Mouse (Mus musculus) embryonic facial prominence, embryonic 13.5 days (tissue): ENCODE measurements around the gene Ccdc194. TPM values are rescaled to one million over a fixed set of nuclear protein-coding genes. Genes with fewer than 3 reads are reported as not detected.
"Not testable (repeated sequence)": the region's sequence is repeated elsewhere in the genome, so short reads cannot be mapped to it uniquely, and the experiment has no call there.

Source experiments
- ATAC-seq: fragments of 200-750 bp; cut with Nextera tagmentation; 2 replicates; pipeline ENCODE4 v1.8.0; 2017; ENCODE audit warnings: low read depth; ENCODE audit not compliant: insufficient number of reproducible peaks, insufficient read depth, low FRiP score, low TSS enrichment
- H3K27ac ChIP-seq: fragments of 300-500 bp; sonication (generic); 2 replicates; pipeline ENCODE4 v1.5.1; 2015; ENCODE audit warnings: moderate library complexity, mild to moderate bottlenecking, inconsistent platforms
- H3K27me3 ChIP-seq: fragments of 300-500 bp; sonication (generic); 2 replicates; pipeline ENCODE4 v1.6.1; 2015; ENCODE audit warnings: mild to moderate bottlenecking, inconsistent platforms
- H3K36me3 ChIP-seq: fragments of 300-500 bp; sonication (generic); 2 replicates; pipeline ENCODE4 v1.6.1; 2015; ENCODE audit warnings: mild to moderate bottlenecking, inconsistent platforms
- H3K4me1 ChIP-seq: fragments of 300-500 bp; sonication (generic); 2 replicates; pipeline ENCODE4 v1.6.1; 2015; ENCODE audit warnings: inconsistent platforms
- H3K4me2 ChIP-seq: fragments of 300-500 bp; sonication (generic); 2 replicates; pipeline ENCODE4 v1.6.1; 2015; ENCODE audit warnings: moderate library complexity, mild to moderate bottlenecking, inconsistent platforms
- H3K4me3 ChIP-seq: fragments of 300-500 bp; sonication (generic); 2 replicates; pipeline ENCODE4 v1.5.1; 2015; ENCODE audit warnings: mild to moderate bottlenecking, inconsistent platforms
- H3K9ac ChIP-seq: fragments of 300-500 bp; sonication (generic); 2 replicates; pipeline ENCODE4 v1.6.1; 2015; ENCODE audit warnings: mild to moderate bottlenecking, inconsistent platforms
- H3K9me3 ChIP-seq: fragments of 300-500 bp; sonication (generic); 2 replicates; pipeline ENCODE4 v1.6.1; 2016; ENCODE audit warnings: inconsistent platforms
- WGBS: fragments of 180-500 bp; shearing (Covaris S2); methylation state at CpG from one replicate; pipeline ENCODE4 v1.1.7; 2015; ENCODE audit warnings: mixed read lengths; 5-methylcytosine and 5-hydroxymethylcytosine counted together
- polyA plus RNA-seq: library from polyadenylated mRNA; unstranded; fragments of >200 nt; fragmentation: Nextera tagmentation; extraction: Ambion mirVana; gene quantifications from 2 replicates; pipeline ENCODE4 v1.2.1, GENCODE M21; 2015

Ccdc194 gene
- polyA plus RNA-seq, 1 experiment from 2014 or later = 0.77 TPM

- 46% methylated on average over 3 of the region's 3 CpGs for WGBS
- no peak overlapping the region for H3K4me2 ChIP-seq
- H3K9ac ChIP-seq = no peak overlapping the region
- no peak overlapping the region for H3K27ac ChIP-seq
- no peaks in the 10 kb centered on the region for H3K9me3 ChIP-seq
- H3K27me3 ChIP-seq = peaks cover 58% of the 10 kb centered on the region
- H3K36me3 ChIP-seq = no peaks in the 10 kb centered on the region
- H3K4me3 ChIP-seq = no peak overlapping the region
- peaks cover 7% of the 10 kb centered on the region; the same call in 1 of the 2 replicates for H3K4me1 ChIP-seq
- ATAC-seq = no peak
Observed at GRCm38 (mm10) chr8:71527162-71527870, 1.8 kb upstream of the Ccdc194 start.

GRCm38 (mm10) chr8:71526272-71526671 lies 761 bp upstream of the Ccdc194 start:
- Histone ChIP-seq H3K4me3 (no peak overlapping the region), H3K4me1 (peaks cover 7% of the 10 kb centered on the region; the same call in 1 of the 2 replicates), H3K36me3 (no peaks in the 10 kb centered on the region), H3K4me2 (no peak overlapping the region), H3K9ac (no peak overlapping the region), H3K9me3 (no peaks in the 10 kb centered on the region), H3K27me3 (peaks cover 59% of the 10 kb centered on the region), H3K27ac (0 out of 2 replicates have a peak overlapping the region, but pooled peaks have one; percentile 33)
- WGBS = 9% methylated on average over 6 of the region's 6 CpGs
- ATAC-seq = no peak

- Histone ChIP-seq H3K4me1 (peaks cover 11% of the 10 kb centered on the region; the same call in 1 of the 2 replicates), H3K9me3 (no peaks in the 10 kb centered on the region), H3K4me2 (peak overlapping the region; percentile 44), H3K27me3 (peaks cover 38% of the 10 kb centered on the region), H3K27ac (no peak overlapping the region), H3K9ac (0 out of 2 replicates have a peak overlapping the region, but pooled peaks have one; percentile 8), H3K4me3 (peak overlapping the region; percentile 15), H3K36me3 (no peaks in the 10 kb centered on the region)
- peak; percentile 54; the same call in 1 of the 2 replicates for ATAC-seq
- WGBS = 2% methylated on average over 17 of the region's 17 CpGs
Observed at GRCm38 (mm10) chr8:71521634-71522033, 3.9 kb downstream of the Ccdc194 start.

- H3K27ac ChIP-seq, ATAC-seq, H3K9ac ChIP-seq, H3K4me2 ChIP-seq, H3K4me3 ChIP-seq, H3K4me1 ChIP-seq, H3K36me3 ChIP-seq, H3K9me3 ChIP-seq: not testable (repeated sequence)
- peaks cover 14% of the 10 kb centered on the region for H3K27me3 ChIP-seq
- 34% methylated on average over 9 of the region's 10 CpGs for WGBS
Observed at GRCm38 (mm10) chr8:71519037-71519825, 6.3 kb downstream of the Ccdc194 start.

GRCm38 (mm10) chr8:71516786-71517185 lies 8.7 kb downstream of the Ccdc194 start:
- WGBS = 3% methylated on average over 6 of the region's 6 CpGs
- H3K4me1 ChIP-seq = 0 out of 2 replicates have a peak, but pooled peaks cover 3% of the 10 kb centered on the region

GRCm38 (mm10) chr8:71515043-71515442 lies 10.5 kb downstream of the Ccdc194 start:
- H3K27me3 ChIP-seq = peaks cover 8% of the 10 kb centered on the region
- H3K27ac ChIP-seq = no peak overlapping the region
- H3K4me1 ChIP-seq = 0 out of 2 replicates have a peak, but pooled peaks cover 3% of the 10 kb centered on the region
- no peak overlapping the region for H3K9ac ChIP-seq
- no peak overlapping the region for H3K4me3 ChIP-seq
- H3K36me3 ChIP-seq = no peaks in the 10 kb centered on the region
- no peak for ATAC-seq
- no peaks in the 10 kb centered on the region for H3K9me3 ChIP-seq
- H3K4me2 ChIP-seq = no peak overlapping the region
- 73% methylated on average over 5 of the region's 5 CpGs for WGBS

More at GRCm38 (mm10) chr8:71516786-71517185, 8.7 kb downstream of the Ccdc194 start:
- no peak for ATAC-seq
- no peak overlapping the region for H3K27ac ChIP-seq
- H3K4me3 ChIP-seq = no peak overlapping the region
- H3K9ac ChIP-seq = no peak overlapping the region
- no peaks in the 10 kb centered on the region for H3K36me3 ChIP-seq
- H3K27me3 ChIP-seq = no peaks in the 10 kb centered on the region
- H3K9me3 ChIP-seq = no peaks in the 10 kb centered on the region
- no peak overlapping the region for H3K4me2 ChIP-seq

- peaks cover 4% of the 10 kb centered on the region; the same call in 1 of the 2 replicates for H3K4me1 ChIP-seq
- no peak overlapping the region for H3K27ac ChIP-seq
- ATAC-seq = no peak
- no peak overlapping the region for H3K9ac ChIP-seq
- no peak overlapping the region for H3K4me2 ChIP-seq
- no peaks in the 10 kb centered on the region for H3K9me3 ChIP-seq
- H3K36me3 ChIP-seq = no peaks in the 10 kb centered on the region
- H3K27me3 ChIP-seq = peaks cover 24% of the 10 kb centered on the region
- WGBS = 59% methylated on average over 15 of the region's 15 CpGs
- H3K4me3 ChIP-seq = no peak overlapping the region
Observed at GRCm38 (mm10) chr8:71513018-71513754, 12.3 kb downstream of the Ccdc194 start.

GRCm38 (mm10) chr8:71511644-71512043 lies 13.9 kb downstream of the Ccdc194 start, which contains the start of gene Plvap:
Gene Plvap (minus strand): TSS chr8:71511752.
- no peak within 1 kb of the TSS for H3K4me2 ChIP-seq
- H3K9me3 ChIP-seq = no peaks in the 10 kb centered on the region
- H3K9ac ChIP-seq = no peak within 1 kb of the TSS
- peaks cover 11% of the 10 kb centered on the region for H3K4me1 ChIP-seq
- H3K36me3 ChIP-seq = no peaks in the 10 kb centered on the region
- no peak within 1 kb of the TSS for H3K27ac ChIP-seq
- peaks cover 40% of the 10 kb centered on the region for H3K27me3 ChIP-seq
- no peak for ATAC-seq
- H3K4me3 ChIP-seq = peak within 1 kb of the TSS; percentile 19
- WGBS = 55% methylated on average over 14 of the region's 14 CpGs

- Histone ChIP-seq H3K4me2 (peak overlapping the region; percentile 20; the same call in 1 of the 2 replicates), H3K27me3 (peaks cover 53% of the 10 kb centered on the region), H3K27ac (no peak overlapping the region), H3K9me3 (no peaks in the 10 kb centered on the region), H3K9ac (no peak overlapping the region), H3K4me1 (peaks cover 11% of the 10 kb centered on the region), H3K36me3 (no peaks in the 10 kb centered on the region), H3K4me3 (no peak overlapping the region)
- WGBS = 52% methylated on average over 2 of the region's 2 CpGs
- no peak for ATAC-seq
Observed at GRCm38 (mm10) chr8:71509316-71509715, 16.2 kb downstream of the Ccdc194 start.

- Histone ChIP-seq H3K4me1 (peaks cover 11% of the 10 kb centered on the region), H3K27me3 (peaks cover 53% of the 10 kb centered on the region), H3K36me3 (no peaks in the 10 kb centered on the region), H3K9ac (peak overlapping the region; percentile 53), H3K27ac (no peak overlapping the region), H3K4me2 (peak overlapping the region; percentile 78), H3K9me3 (no peaks in the 10 kb centered on the region), H3K4me3 (peak overlapping the region; percentile 48)
- WGBS = under 1% methylated on average over 61 of the region's 61 CpGs
- ATAC-seq = peak; percentile 67
Observed at GRCm38 (mm10) chr8:71507589-71508104, 17.9 kb downstream of the Ccdc194 start.

- peaks cover 11% of the 10 kb centered on the region for H3K4me1 ChIP-seq
- no peaks in the 10 kb centered on the region for H3K36me3 ChIP-seq
- no peak overlapping the region for H3K27ac ChIP-seq
- H3K27me3 ChIP-seq = peaks cover 49% of the 10 kb centered on the region
- no peak overlapping the region for H3K4me2 ChIP-seq
- 90% methylated on average over 4 of the region's 4 CpGs for WGBS
- H3K4me3 ChIP-seq = no peak overlapping the region
- no peaks in the 10 kb centered on the region for H3K9me3 ChIP-seq
- H3K9ac ChIP-seq = no peak overlapping the region
- no peak for ATAC-seq
Observed at GRCm38 (mm10) chr8:71505979-71506378, 19.5 kb downstream of the Ccdc194 start.
